Mouse (Mus musculus) hindlimb bud, embryonic 11.5 days (tissue): ENCODE measurements around the gene Avp.

Source experiments
- DNase-seq: peaks from one replicate; pipeline ENCODE4 v3.0.0-alpha.2; 2012; ENCODE audit warnings: low read depth, low spot score; ENCODE audit errors: extremely low spot score

Avp gene

DNA sequence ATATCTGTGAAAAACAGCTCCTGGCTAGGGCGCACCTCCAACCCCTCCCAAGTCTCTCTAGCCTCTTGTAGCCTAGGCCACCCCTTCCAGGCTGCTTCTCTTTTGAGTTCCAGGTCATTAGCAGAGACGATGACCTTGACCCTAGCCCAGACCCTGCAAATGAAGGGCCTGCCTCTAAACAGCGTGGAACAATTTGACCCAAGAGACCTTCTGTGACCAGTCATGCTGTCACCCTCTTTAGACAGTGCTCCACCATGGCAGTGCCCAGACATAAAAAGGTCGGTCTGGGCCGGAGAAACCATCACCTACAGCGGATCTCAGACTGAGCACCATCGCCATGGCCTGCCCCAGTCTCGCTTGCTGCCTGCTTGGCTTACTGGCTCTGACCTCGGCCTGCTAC lies 6.5 kb downstream of the Avp start, which contains the start of gene Oxt:
Gene Oxt, plus strand, starts transcription at position 301 of the 400 bp plus-strand sequence.
- DNase-seq = no peak

DNA sequence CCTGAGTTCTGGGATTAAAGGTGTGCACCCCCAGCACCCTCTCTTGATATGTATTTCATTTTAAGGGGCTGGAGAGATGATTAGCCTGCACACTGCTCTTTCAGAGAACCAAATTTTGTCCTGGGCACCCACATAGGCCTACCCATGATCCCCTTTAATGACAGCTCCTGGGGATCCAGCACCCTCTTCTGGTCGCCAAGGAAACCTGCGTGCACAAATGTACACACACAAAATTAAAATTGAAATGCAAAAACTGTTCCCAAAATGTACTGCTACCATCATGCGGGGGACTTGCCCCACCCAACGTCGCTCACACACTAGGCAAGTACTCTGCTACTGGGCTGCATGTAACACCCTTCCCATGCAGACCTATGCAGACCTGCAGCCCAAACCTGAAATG lies 7.4 kb downstream of the Avp start:
- DNase-seq = no peak

DNA sequence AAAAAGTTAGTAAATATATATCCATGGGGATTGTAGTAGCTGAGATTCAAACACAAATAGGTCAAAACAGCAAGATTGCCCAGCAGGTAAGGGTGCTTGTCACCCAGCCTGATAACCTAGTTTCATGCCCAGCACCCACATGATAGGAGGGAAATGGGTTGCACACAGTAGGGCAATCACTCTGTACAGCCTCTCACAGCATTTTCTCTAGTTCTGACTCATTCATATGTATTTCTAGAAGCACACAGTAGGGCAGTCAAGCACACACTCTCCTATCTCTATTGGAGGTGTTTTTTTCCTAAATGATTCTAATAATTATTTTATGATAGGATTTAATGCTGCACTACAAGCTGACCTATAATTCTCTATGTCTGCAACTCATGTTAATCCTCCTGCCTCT lies 12.4 kb downstream of the Avp start:
- DNase-seq = no peak

DNA sequence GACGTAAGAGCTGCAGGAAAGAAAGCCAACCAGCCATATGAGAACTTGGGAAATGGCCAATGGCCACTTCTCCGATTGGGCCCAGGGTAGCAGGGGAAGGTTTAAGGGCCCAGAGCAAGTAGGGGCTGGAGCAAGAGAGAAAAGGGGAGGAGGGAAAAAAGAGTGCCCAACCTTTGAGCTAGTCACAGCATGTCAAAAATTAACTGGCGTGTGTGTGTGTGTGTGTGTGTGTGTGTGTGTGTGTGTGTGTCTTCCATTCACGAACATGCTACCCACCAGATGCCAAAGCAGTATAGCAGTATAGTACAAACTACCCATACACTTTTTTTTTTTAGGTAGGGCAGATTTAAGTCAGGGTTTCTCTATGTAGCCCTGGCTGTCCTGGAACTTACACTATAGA lies 13.4 kb downstream of the Avp start:
- DNase-seq = no peak

DNA sequence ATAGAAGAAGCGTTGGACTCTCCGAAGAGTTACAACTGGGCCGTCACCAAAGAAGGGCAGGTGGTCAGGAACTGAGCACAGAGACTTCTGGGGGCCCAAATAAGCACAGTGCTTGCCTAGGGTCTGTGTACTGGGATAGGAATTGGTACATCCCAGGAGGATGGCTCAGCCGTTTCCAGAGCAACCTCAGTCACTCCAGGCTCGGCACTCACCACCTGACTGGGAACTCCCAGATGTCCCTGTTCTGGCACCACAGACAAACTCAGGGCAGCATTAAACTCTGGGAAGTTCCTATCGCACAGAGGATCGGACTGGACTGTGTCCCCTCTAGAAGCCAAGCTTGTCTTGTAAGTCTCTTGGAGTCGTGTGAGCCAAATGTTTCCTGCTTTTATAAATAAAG lies 17.4 kb downstream of the Avp start:
- no peak for DNase-seq

DNA sequence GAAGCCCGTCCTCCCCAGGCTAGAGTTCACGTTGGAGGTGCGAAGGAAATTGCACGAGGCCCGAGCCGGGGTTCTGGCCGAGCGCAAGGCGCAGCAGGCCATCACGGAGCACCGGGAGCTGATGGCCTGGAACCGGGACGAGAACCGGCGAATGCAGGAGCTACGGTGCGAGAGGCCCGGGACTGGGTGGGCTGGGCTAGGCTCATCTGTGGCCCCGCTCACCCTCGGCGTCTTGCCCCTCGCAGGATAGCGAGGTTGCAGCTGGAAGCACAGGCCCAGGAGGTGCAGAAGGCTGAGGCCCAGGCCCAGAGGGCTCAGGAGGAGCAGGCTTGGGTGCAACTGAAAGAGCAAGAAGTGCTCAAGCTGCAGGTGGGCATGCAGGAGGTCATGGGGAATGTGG lies 18.3 kb downstream of the Avp start:
- DNase-seq = no peak

DNA sequence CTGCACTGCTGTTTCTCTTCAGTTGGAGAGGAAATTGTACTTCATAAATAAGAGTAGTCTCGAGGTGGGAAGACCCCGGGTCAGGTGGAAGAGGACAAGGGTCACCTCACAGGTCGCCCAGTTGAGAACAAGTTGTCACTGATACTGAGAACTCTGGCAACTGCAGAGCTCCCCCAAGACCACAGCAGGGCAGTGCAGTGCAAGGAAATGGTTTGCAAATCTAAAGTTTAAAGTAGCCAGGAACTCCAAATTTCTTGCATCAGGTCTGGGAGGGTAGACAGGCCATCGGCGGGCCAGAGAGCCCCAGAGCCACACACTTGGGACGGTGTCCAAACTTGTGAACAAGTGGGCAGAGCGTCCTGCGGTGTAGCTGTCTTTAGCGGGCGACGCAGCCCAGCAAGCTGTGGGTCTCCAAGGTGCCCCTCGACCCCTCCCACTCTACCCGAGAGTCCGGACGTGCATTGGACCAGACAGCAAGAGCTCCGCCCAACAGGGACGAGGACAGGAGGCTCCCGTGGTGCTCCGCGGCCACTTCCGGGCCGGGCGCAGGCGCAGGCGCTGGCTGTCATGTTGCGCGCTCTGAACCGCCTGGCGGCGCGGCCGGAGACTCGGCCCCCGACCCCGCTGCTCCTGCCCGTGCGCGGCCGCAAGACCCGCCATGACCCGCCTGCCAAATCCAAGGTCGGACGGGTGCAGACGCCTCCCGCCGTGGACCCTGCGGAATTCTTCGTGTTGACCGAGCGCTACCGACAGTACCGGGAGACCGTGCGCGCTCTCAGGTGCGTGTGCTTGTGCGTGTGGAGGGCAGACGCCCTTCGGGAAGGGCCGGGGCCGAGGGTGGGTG lies 18.9 kb downstream of the Avp start, which contains the start of gene Mrps26:
Gene Mrps26, plus strand, starts transcription at position 531 of the 844 bp plus-strand sequence.
- peak; percentile 74 for DNase-seq

DNA sequence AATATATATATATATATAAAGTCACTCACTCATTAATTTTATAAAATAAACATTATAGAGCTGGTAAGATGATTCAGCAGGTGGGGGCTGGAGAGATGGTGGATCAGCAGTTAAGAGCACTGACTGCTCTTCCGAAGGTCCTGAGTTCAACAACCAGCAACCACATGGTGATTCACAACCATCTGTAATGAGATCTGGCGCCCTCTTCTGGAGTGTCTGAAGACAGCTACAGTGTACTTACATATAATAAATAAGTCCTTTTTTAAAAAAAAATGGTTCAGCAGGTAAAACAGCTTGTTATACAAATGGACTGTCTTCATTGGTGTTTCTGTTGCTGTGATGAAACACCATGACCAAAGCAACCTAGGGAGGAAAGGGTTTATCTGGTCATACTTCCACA lies 24.3 kb downstream of the Avp start:
- DNase-seq = no peak

DNA sequence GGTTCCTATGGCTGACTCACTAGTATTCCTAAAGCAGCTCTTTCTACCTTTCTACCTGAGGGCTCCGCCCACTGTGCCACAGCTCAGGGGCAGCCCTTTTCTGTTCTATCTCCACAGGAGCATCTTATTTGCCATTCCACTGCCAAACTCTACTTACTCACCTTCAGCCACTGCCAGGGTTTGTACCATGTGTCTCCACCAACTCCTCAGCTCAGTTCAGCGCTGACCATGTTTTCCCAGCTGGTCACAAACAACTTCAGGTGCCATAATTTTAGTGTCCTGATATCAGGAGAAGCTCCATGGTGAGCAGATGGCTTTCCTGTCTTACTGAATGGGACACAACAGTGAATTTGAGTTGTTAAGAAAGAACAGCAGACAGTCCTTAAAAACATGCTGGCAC lies 24.9 kb downstream of the Avp start:
- no peak for DNase-seq

DNA sequence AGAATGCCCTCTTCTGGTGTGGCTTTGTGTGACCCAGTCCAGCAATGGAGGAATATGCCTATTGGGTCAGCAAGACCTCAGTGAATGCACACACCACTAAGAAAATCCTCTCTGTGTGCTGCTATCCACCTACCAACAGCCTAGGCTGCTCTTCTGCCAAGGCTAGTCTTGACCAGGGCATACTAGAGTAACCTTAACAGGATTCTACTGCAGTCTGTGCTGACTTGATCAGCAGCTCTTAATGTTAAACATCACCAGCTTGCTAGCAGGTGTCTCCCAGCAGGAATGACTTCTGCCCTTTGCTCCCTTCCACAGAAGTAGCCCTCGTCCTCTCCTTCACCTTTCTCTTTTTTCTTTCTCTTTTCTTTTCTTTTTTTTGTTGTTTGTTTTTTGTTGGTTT lies 26.1 kb downstream of the Avp start:
- no peak for DNase-seq

DNA sequence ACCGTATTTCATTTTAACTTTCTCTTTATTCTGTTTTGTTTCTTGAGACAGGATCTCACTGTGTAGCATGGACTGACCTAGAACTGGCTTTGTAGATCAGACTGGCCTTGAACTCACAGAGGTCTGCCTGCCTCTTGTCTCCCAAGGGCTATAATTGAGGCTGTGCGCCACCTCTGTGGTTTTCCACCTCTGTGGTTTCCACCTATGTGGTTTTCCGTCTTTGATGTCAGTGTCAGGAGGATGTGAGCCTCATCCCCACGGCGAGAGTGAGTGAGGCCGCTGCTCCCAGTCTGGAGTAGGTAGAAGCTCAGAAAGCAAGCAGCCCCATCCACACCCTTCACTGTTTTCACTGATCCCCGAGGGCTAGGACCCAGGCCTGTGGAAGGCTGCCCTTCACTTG lies 27.5 kb downstream of the Avp start:
- DNase-seq = no peak

DNA sequence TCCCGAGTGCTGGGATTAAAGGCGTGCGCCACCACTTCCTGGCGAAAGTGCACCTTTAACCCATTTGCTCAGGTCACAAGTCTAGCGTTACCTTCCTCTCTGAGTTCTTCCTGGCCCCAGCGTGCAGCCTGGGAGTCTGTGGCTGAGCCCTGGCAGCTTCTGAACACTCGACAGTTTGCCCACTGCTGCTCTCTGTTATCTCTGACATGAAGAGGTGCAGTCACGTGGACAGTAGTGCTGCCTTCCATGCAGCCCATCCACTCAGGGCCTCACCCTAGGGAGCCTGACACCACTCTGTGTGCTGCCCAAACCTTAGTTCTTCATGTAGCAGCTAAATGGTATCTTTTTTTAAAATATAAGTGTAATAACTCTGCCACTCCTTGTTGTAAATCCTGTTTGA lies 35.4 kb downstream of the Avp start:
- no peak for DNase-seq

DNA sequence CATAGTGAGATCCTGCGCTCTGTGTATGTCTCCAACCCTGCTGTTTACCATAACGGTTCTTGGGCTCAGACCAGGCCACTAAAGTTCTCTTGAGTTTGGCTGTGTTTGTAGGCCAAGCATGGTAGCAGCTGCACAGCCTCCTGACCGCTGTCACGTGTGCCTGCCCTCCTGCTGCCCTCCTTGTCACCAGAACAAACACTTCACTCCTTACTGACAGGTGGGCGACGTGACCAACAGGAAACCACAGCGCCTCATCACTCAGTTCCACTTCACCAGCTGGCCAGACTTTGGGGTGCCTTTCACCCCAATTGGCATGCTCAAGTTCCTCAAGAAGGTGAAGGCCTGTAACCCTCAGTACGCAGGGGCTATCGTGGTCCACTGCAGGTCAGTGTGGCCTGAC lies 42.1 kb downstream of the Avp start:
- no peak for DNase-seq

DNA sequence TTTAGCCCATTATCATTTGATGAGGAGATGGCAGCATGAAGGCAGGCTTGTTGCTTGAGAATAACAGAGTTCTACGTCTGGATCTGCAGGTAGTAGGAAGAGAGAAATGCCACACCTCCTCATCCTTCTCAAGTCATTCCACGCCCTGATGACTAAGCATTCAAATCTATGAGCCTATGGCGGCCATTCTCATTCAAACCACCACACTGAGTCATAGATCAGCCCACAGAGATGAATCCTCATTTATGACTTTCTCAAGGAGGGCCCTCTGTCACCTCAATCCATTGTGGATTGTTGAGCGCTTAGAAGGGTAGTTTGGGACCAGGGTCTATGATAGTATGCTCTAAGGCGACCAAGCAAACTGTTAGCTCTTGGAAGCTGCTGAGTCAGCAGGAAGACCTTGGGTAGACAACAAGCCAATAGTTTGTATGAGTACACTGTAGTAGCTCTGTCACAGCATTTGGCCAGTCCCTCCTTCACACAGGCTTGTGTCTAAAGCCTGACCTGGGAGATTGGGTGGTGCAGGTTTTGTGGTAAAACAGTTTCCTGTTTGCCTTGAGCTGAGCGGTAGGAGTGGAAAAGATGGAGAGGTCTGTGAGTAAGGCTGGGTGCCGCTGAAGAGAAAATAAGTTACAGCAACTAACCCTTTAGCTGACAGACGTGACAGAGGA lies 43.3 kb downstream of the Avp start:
- DNase-seq = no peak

DNA sequence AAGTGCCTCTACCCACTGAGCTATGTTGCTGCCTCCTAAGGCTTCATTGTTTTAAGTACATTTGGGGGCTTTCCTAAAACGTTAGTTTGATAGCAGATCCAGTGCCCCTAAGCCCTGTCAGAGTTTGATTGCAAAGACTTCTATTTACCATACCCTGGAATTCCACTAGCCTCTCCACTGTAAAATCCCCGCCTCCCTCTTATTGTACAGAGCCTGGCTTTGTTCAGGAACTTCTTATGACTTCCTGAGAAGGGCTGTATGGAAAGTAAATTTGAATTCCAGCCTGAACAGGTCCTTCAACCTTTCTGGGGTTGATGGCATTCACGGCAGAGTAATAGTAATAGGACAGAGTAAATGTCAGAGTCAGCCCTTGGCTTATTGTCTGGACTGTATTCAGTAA lies 45.5 kb downstream of the Avp start:
- no peak for DNase-seq

DNA sequence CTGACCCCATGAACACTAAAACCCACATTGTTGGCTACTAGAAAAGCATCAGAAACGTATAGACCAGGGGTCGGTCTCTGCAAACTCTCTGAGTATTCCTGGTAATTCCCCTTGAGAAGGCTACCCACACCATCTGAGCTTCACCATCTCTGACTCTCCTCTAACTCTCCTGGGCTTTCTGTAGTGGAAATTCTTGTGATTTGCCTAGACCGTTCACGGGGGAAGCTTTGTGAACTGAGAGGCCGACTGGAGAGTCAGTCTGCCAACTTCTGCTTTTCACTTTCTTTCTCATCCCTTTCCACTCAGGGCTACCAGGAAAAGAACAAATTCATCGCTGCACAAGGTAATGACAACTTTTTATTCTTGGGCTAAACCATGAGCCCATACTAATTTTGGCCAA lies 47.3 kb downstream of the Avp start:
- DNase-seq = no peak

DNA sequence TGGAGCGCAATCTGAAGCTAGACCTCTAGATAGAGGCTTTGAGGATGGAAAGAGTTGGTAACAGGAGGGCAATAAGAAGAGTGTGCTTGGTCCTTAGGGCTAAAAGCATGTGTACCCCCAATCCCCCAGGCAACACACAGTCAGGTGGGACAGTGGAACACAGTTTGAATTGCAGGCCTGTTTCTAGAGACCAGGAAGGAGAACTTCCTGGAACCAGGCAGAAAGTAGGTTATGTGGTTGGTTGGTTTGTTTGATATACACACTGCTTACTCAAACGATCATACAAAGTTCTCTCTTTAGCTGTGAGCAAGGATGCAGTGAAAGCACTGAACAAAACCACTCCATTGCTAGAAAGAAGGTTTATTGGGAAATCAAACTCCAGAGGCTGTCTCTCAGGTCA lies 50.2 kb downstream of the Avp start:
- no peak for DNase-seq
